In genomic region chr2:45068792-45069550, GRCm38 (mm10) we compare ENCODE assay signal across 14 mouse cellular contexts. TPM values are rescaled to one million over a fixed set of nuclear protein-coding genes. Genes with fewer than 3 reads are reported as not detected.
A peak's percentile ranks its signal among the peaks of the same experiment; 100 is the strongest.
DNase-seq lines count a peak whose midpoint lies in the region; ATAC-seq and TF ChIP-seq lines count a peak whose summit lies in the region.
"Had no signal": no experiment of that assay in that cellular context is flagged by ENCODE, and none has a peak within 500 bp of the region (broad histone marks: within the 10 kb centered on the region; RNA-seq: fewer than 3 reads in every experiment).

No protein-coding gene starts in this region.

- H3K27me3 ChIP-seq in heart, embryonic 11.5 days (ENCODE audit: control insufficient read depth, insufficient read depth, low read length) = no peaks in the 10 kb centered on the region
- H3K27me3 ChIP-seq in lung, embryonic 15.5 days = no peaks in the 10 kb centered on the region
- no peaks in the 10 kb centered on the region for H3K27me3 ChIP-seq in liver, embryonic 12.5 days (replicated peaks)
- no peaks in the 10 kb centered on the region for H3K27me3 ChIP-seq in thymus, adult 2 months (ENCODE audit: control insufficient read depth, insufficient read depth, low read length)
- H3K27me3 ChIP-seq: neural tube, embryonic 15.5 days; Patski had no signal

- WGBS in heart, embryonic 11.5 days (ENCODE audit: insufficient replicate concordance) = 87% methylated on average over 7 of the region's 7 CpGs
- 84% methylated on average over 7 of the region's 7 CpGs for WGBS in lung, embryonic 15.5 days
- 84% methylated on average over 7 of the region's 7 CpGs for WGBS in lung, adult 2 months
- WGBS in liver, embryonic 12.5 days (ENCODE audit: insufficient replicate concordance) = 51% methylated on average over 7 of the region's 7 CpGs
- 95% methylated on average over 7 of the region's 7 CpGs for WGBS in thymus, adult 2 months

- no peak for TF ChIP-seq CTCF in lung, adult 2 months (IDR thresholded peaks at IDR 0.05; ENCODE audit: insufficient read depth, low read length)
- no peak for TF ChIP-seq CTCF in thymus, adult 2 months (IDR thresholded peaks at IDR 0.05; ENCODE audit: borderline replicate concordance, control insufficient read depth, extremely low read depth, insufficient read depth, low read length, poor library complexity)

- intact Hi-C loops in heart, postnatal 36 days (cut with DNase I) = no loop called here

- no peak for ATAC-seq in heart, embryonic 11.5 days (replicated peaks; ENCODE audit: insufficient number of reproducible peaks, low FRiP score, low TSS enrichment)
- ATAC-seq in lung, embryonic 15.5 days (ENCODE audit: borderline replicate concordance, extremely low read depth, low FRiP score, low TSS enrichment) = no peak
- peak; percentile 89 for ATAC-seq in liver, embryonic 12.5 days
- ATAC-seq: Patski had no signal

- no peak overlapping the region for H3K4me2 ChIP-seq in heart, embryonic 11.5 days
- no peak overlapping the region for H3K4me2 ChIP-seq in lung, embryonic 15.5 days
- H3K4me2 ChIP-seq in liver, embryonic 12.5 days = peak overlapping the region; percentile 48
- H3K4me2 ChIP-seq: neural tube, embryonic 15.5 days had no signal

- H3K9ac ChIP-seq in heart, embryonic 11.5 days (ENCODE audit: low read depth, low read length) = no peak overlapping the region
- no peak overlapping the region for H3K9ac ChIP-seq in lung, embryonic 15.5 days
- H3K9ac ChIP-seq in liver, embryonic 12.5 days = 0 out of 2 replicates have a peak overlapping the region, but pooled peaks have one; percentile 27
- H3K9ac ChIP-seq: neural tube, embryonic 15.5 days had no signal

- H3K4me3 ChIP-seq in heart, embryonic 11.5 days (ENCODE audit: low read depth, low read length) = no peak overlapping the region
- H3K4me3 ChIP-seq in lung, embryonic 15.5 days = no peak overlapping the region
- H3K4me3 ChIP-seq in lung, adult 2 months (replicated peaks; ENCODE audit: extremely low read depth, low read depth, low read length) = no peak overlapping the region
- no peak overlapping the region for H3K4me3 ChIP-seq in liver, embryonic 12.5 days
- no peak overlapping the region for H3K4me3 ChIP-seq in thymus, adult 2 months (ENCODE audit: control insufficient read depth, insufficient read depth, low read length)
- H3K4me3 ChIP-seq: forebrain, embryonic 10.5 days; heart, embryonic 10.5 days; neural tube, embryonic 15.5 days had no signal

- no peaks in the 10 kb centered on the region for H3K36me3 ChIP-seq in heart, embryonic 11.5 days (ENCODE audit: control insufficient read depth, insufficient read depth, low read length)
- H3K36me3 ChIP-seq in lung, embryonic 15.5 days = peaks cover 7% of the 10 kb centered on the region; the same call in 1 of the 2 replicates
- peaks cover 30% of the 10 kb centered on the region for H3K36me3 ChIP-seq in liver, embryonic 12.5 days
- no peaks in the 10 kb centered on the region for H3K36me3 ChIP-seq in thymus, adult 2 months (ENCODE audit: control insufficient read depth, insufficient read depth, low read length)
- H3K36me3 ChIP-seq: heart, embryonic 10.5 days; neural tube, embryonic 15.5 days had no signal

- H3K4me1 ChIP-seq in heart, embryonic 11.5 days (ENCODE audit: control insufficient read depth, insufficient read depth, low read length) = peaks cover 30% of the 10 kb centered on the region
- peaks cover 43% of the 10 kb centered on the region for H3K4me1 ChIP-seq in lung, embryonic 15.5 days
- H3K4me1 ChIP-seq in lung, adult 2 months (ENCODE audit: control insufficient read depth, insufficient read depth, low read length) = peaks cover 6% of the 10 kb centered on the region
- peaks cover 59% of the 10 kb centered on the region for H3K4me1 ChIP-seq in liver, embryonic 12.5 days
- no peaks in the 10 kb centered on the region for H3K4me1 ChIP-seq in thymus, adult 2 months (replicated peaks; ENCODE audit: control insufficient read depth, insufficient read depth, low read length)

- 0 out of 2 replicates have a peak overlapping the region, but pooled peaks have one; percentile 29 for H3K27ac ChIP-seq in heart, embryonic 11.5 days (ENCODE audit: low read depth, low read length)
- H3K27ac ChIP-seq in lung, embryonic 15.5 days = 0 out of 2 replicates have a peak overlapping the region, but pooled peaks have one; percentile 1
- H3K27ac ChIP-seq in liver, embryonic 12.5 days = peak overlapping the region; percentile 79
- no peak overlapping the region for H3K27ac ChIP-seq in thymus, adult 2 months (ENCODE audit: control insufficient read depth, insufficient read depth, low read length)
- H3K27ac ChIP-seq: kidney, postnatal 0 days; neural tube, embryonic 15.5 days had no signal

- no peaks in the 10 kb centered on the region for H3K9me3 ChIP-seq in heart, embryonic 11.5 days (replicated peaks; ENCODE audit: control insufficient read depth, low read length)
- no peaks in the 10 kb centered on the region for H3K9me3 ChIP-seq in lung, embryonic 15.5 days
- no peaks in the 10 kb centered on the region for H3K9me3 ChIP-seq in liver, embryonic 12.5 days (replicated peaks)
- H3K9me3 ChIP-seq: forebrain, embryonic 10.5 days; heart, embryonic 10.5 days; neural tube, embryonic 15.5 days had no signal

- no peak for TF ChIP-seq POLR2A in lung, adult 2 months (IDR thresholded peaks at IDR 0.05; ENCODE audit: borderline replicate concordance, extremely low read depth, low read depth, low read length)
- TF ChIP-seq POLR2A in thymus, adult 2 months (IDR thresholded peaks at IDR 0.05; ENCODE audit: control insufficient read depth, extremely low read depth, insufficient read depth, low read length, poor library complexity) = no peak

- no peak for DNase-seq in heart, postnatal 36 days
- no peak for DNase-seq in lung, adult 2 months
- DNase-seq in right cerebral cortex, postnatal 10 days (ENCODE audit: low spot score in 2 of 2) = no peak
- no peak for DNase-seq in thymus, adult 2 months
- DNase-seq: adrenal gland, adult 2 months; right cerebral cortex, adult 18-20 months had no signal

RNA-seq across cellular contexts. Expression of gene Zeb2, which starts 48.2 kb away (rescaled TPM):
- polyA plus RNA-seq in heart, embryonic 11.5 days (2014; fragmentation: Nextera tagmentation; extraction: Ambion mirVana) = 27.2 and 27.5 TPM in 2 replicates
- total RNA-seq in heart, postnatal 36 days (2021) = 10 to 100 TPM; 53.1 to 54.2 TPM
- 79.9 and 94.7 TPM in 2 replicates for polyA plus RNA-seq in lung, embryonic 15.5 days (2015; fragmentation: Nextera tagmentation; extraction: Ambion mirVana)
- polyA plus RNA-seq in lung, adult 2 months (2012; rRNA removed) = 26.1 and 59.0 TPM in 2 replicates
- polyA plus RNA-seq in liver, embryonic 12.5 days (2016; fragmentation: Nextera tagmentation; extraction: Ambion mirVana) = 22.1 and 24.3 TPM in 2 replicates
- 6.5 and 8.7 TPM in 2 replicates for polyA plus RNA-seq in thymus, adult 2 months (2012; rRNA removed)
